14 mouse cellular contexts compared by ENCODE assay signal in genomic region chr8:81854543-81854942, GRCm38 (mm10).
A peak's percentile ranks its signal among the peaks of the same experiment; 100 is the strongest.
DNase-seq lines count a peak whose midpoint lies in the region; ATAC-seq and TF ChIP-seq lines count a peak whose summit lies in the region.
"Had no signal": no experiment of that assay in that cellular context is flagged by ENCODE, and none has a peak within 500 bp of the region (broad histone marks: within the 10 kb centered on the region; RNA-seq: fewer than 3 reads in every experiment).

No protein-coding gene starts in this region.

- no peaks in the 10 kb centered on the region for H3K4me1 ChIP-seq in lung, embryonic 16.5 days (replicated peaks; ENCODE audit: control insufficient read depth, insufficient read depth, low read length)
- H3K4me1 ChIP-seq in bone marrow macrophage, adult 2 months (ENCODE audit: control insufficient read depth, insufficient read depth, low read length), result 0 out of 2 replicates have a peak, but pooled peaks cover 6% of the 10 kb centered on the region
- peaks cover 13% of the 10 kb centered on the region; the same call in 1 of the 2 replicates for H3K4me1 ChIP-seq in heart, postnatal 0 days (ENCODE audit: control insufficient read depth, insufficient read depth)
- no peaks in the 10 kb centered on the region for H3K4me1 ChIP-seq in hindbrain, embryonic 14.5 days (replicated peaks; ENCODE audit: control insufficient read depth, insufficient read depth, low read length)
- H3K4me1 ChIP-seq: embryonic facial prominence, embryonic 10.5 days; liver, embryonic 13.5 days; midbrain, embryonic 13.5 days had no signal

- H3K27me3 ChIP-seq in lung, embryonic 16.5 days (ENCODE audit: control insufficient read depth, insufficient read depth, low read depth, low read length), result no peaks in the 10 kb centered on the region
- H3K27me3 ChIP-seq in heart, postnatal 0 days (ENCODE audit: control insufficient read depth, insufficient read depth, low read length), result no peaks in the 10 kb centered on the region
- H3K27me3 ChIP-seq in hindbrain, embryonic 14.5 days (ENCODE audit: control insufficient read depth, insufficient read depth, low read length), result no peaks in the 10 kb centered on the region
- H3K27me3 ChIP-seq: liver, embryonic 13.5 days; midbrain, embryonic 13.5 days had no signal

- no peak for DNase-seq in lung, postnatal 4 days
- peak; percentile 53 for DNase-seq in heart, postnatal 0 days (ENCODE audit: low spot score)
- no peak for DNase-seq in hindbrain, embryonic 14.5 days (ENCODE audit: low spot score)
- no peak for DNase-seq in urinary bladder, postnatal 4 days (ENCODE audit: low spot score in 2 of 2)
- DNase-seq: adrenal gland, adult 8-10 months; cerebellum, adult 9-10 months; kidney, postnatal 10 days; liver, embryonic 13.5 days; right cerebral cortex, postnatal 14 days had no signal

- H3K27ac ChIP-seq in lung, embryonic 16.5 days (ENCODE audit: low read length), result no peak overlapping the region; the same call in 1 of the 2 replicates
- no peak overlapping the region for H3K27ac ChIP-seq in bone marrow macrophage, adult 2 months (ENCODE audit: insufficient read depth, low read depth, low read length)
- H3K27ac ChIP-seq in heart, postnatal 0 days (ENCODE audit: low read depth), result peak overlapping the region; percentile 78
- no peak overlapping the region for H3K27ac ChIP-seq in hindbrain, embryonic 14.5 days
- H3K27ac ChIP-seq: embryonic facial prominence, embryonic 10.5 days; liver, embryonic 13.5 days; midbrain, embryonic 13.5 days had no signal

- 47% methylated on average over 8 of the region's 8 CpGs for WGBS in lung, embryonic 16.5 days
- 18% methylated on average over 8 of the region's 8 CpGs for WGBS in heart, postnatal 0 days
- WGBS in hindbrain, embryonic 14.5 days, result 85% methylated on average over 8 of the region's 8 CpGs

- no peaks in the 10 kb centered on the region for H3K9me3 ChIP-seq in lung, embryonic 16.5 days (ENCODE audit: control insufficient read depth, low read length)
- H3K9me3 ChIP-seq in heart, postnatal 0 days (replicated peaks; ENCODE audit: control insufficient read depth, low read length), result no peaks in the 10 kb centered on the region
- H3K9me3 ChIP-seq in hindbrain, embryonic 14.5 days (ENCODE audit: control insufficient read depth, low read length), result no peaks in the 10 kb centered on the region
- H3K9me3 ChIP-seq: embryonic facial prominence, embryonic 10.5 days; liver, embryonic 13.5 days; midbrain, embryonic 13.5 days had no signal

- H3K36me3 ChIP-seq in lung, embryonic 16.5 days (ENCODE audit: control insufficient read depth, insufficient read depth, low read length), result no peaks in the 10 kb centered on the region
- no peaks in the 10 kb centered on the region for H3K36me3 ChIP-seq in heart, postnatal 0 days (replicated peaks; ENCODE audit: control insufficient read depth, insufficient read depth, low read length)
- H3K36me3 ChIP-seq in hindbrain, embryonic 14.5 days (replicated peaks; ENCODE audit: control insufficient read depth, insufficient read depth), result no peaks in the 10 kb centered on the region
- H3K36me3 ChIP-seq: embryonic facial prominence, embryonic 10.5 days; liver, embryonic 13.5 days; midbrain, embryonic 13.5 days had no signal

- no peak for TF ChIP-seq CTCF in bone marrow macrophage, adult 2 months (IDR thresholded peaks at IDR 0.05; ENCODE audit: low read depth, low read length)
- no peak for TF ChIP-seq CTCF in heart, postnatal 0 days (IDR thresholded peaks at IDR 0.05; ENCODE audit: low read depth)

- H3K4me2 ChIP-seq in lung, embryonic 16.5 days (ENCODE audit: low read depth, low read length), result peak overlapping the region; percentile 20; the same call in 1 of the 2 replicates
- peak overlapping the region; percentile 52 for H3K4me2 ChIP-seq in heart, postnatal 0 days (ENCODE audit: low read depth, low read length)
- H3K4me2 ChIP-seq in hindbrain, embryonic 14.5 days (replicated peaks), result no peak overlapping the region
- H3K4me2 ChIP-seq: liver, embryonic 13.5 days; midbrain, embryonic 13.5 days had no signal

- TF ChIP-seq POLR2A in bone marrow macrophage, adult 2 months (IDR thresholded peaks at IDR 0.05; ENCODE audit: borderline replicate concordance, low read depth, low read length), result no peak

- TF ChIP-seq EP300 in heart, postnatal 0 days (IDR thresholded peaks at IDR 0.05; ENCODE audit: low read depth), result no peak

- 0 out of 2 replicates have a peak overlapping the region, but pooled peaks have one; percentile 5 for H3K4me3 ChIP-seq in lung, embryonic 16.5 days (ENCODE audit: low read length)
- H3K4me3 ChIP-seq in bone marrow macrophage, adult 2 months (ENCODE audit: insufficient read depth, low read length), result peak overlapping the region; percentile 15; the same call in 1 of the 2 replicates
- peak overlapping the region; percentile 27 for H3K4me3 ChIP-seq in heart, postnatal 0 days (ENCODE audit: low read depth, low read length)
- no peak overlapping the region for H3K4me3 ChIP-seq in hindbrain, embryonic 14.5 days (replicated peaks; ENCODE audit: low read length)
- H3K4me3 ChIP-seq: embryonic facial prominence, embryonic 10.5 days; liver, embryonic 13.5 days; midbrain, embryonic 13.5 days had no signal

- 0 out of 2 replicates have a peak overlapping the region, but pooled peaks have one; percentile 32 for H3K9ac ChIP-seq in lung, embryonic 16.5 days (ENCODE audit: low read length)
- H3K9ac ChIP-seq in heart, postnatal 0 days (replicated peaks; ENCODE audit: low read depth, low read length), result peak overlapping the region; percentile 33
- no peak overlapping the region for H3K9ac ChIP-seq in hindbrain, embryonic 14.5 days
- H3K9ac ChIP-seq: liver, embryonic 13.5 days; midbrain, embryonic 13.5 days had no signal

- ATAC-seq in lung, embryonic 16.5 days (ENCODE audit: low read depth), result peak; percentile 47
- peak; percentile 49 for ATAC-seq in heart, postnatal 0 days (ENCODE audit: insufficient read depth, low read depth)
- peak; percentile 80 for ATAC-seq in megakaryocyte-erythroid progenitor cell, adult 5-6 weeks (replicated peaks; ENCODE audit: low FRiP score, low TSS enrichment, poor library complexity, severe bottlenecking)
- no peak for ATAC-seq in hindbrain, embryonic 14.5 days (ENCODE audit: low FRiP score)
- ATAC-seq: midbrain, embryonic 13.5 days had no signal
